Mouse (Mus musculus) kidney, postnatal 4 days (tissue): ENCODE measurements at regions not wholly inside any gene's neighbourhood (a gene's known extent, or its start where the extent isn't known, plus 50 kb on each side); places are given as distances from the start of the nearest gene placed in this dataset.

Experiments
- DNase-seq, 2 experiments: peaks; one replicate each; pipeline ENCODE4 v3.0.0; 2021; ENCODE audit warnings: mixed read lengths in 2 of 2

DNA sequence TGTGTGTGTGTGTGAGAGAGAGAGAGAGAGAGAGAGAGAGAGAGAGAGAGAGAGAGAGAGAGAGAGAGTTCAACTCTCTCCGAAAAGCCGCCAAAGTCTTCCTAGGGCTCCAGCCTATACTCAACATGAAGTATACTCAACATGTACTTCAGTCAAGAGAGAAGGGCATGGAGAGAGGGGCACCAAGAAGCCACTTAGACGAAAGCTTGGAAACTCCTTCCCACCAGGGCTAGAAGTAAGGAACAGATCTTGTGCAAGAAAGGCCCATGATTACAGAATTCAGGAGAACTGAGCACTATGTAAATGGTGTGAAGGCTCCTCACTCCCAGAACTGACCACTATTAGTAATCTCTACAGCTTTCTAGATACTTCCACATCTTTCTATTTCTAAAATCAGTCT lies 467.4 kb upstream of the Hs6st1 start:
- no peak for DNase-seq

DNA sequence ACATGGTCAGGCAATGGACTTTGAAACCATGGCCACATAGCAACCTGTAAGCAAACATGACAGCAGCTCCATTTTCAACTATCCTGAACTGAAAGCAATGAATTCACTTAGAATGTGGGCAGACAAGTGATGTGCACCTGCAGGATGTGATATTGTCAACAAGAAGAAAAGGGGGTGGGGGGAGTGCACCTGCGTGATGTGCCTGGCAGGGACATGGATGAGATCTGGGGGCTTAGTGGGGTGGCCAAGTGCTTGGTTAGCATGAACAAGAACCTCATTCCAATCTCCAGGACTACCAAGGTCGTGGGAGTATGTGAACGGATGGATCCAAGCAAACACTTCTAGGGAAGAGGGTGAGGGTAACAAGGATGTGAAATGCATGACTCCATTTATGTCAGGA lies 453.1 kb upstream of the Hs6st1 start:
- DNase-seq = no peak

DNA sequence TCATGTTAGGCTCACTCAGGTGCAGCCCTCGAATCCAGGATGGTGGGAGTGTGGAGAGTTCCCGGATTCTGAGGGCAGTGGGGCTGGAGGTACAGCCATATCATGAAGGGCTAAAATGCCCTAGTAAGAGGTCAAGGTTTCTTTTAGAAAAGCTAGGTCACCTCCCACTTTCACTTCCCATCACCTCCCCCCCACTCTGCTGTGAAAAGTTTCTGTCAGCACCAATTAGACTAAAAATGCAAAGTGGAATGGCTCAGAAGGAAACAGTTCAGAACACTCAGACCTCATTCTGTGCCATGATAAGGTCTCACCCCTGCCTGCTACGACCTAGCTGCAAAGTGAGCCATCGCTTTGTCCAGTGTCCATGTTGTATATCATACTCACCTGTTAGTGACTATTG lies 448.7 kb upstream of the Hs6st1 start:
- DNase-seq = no peak

DNA sequence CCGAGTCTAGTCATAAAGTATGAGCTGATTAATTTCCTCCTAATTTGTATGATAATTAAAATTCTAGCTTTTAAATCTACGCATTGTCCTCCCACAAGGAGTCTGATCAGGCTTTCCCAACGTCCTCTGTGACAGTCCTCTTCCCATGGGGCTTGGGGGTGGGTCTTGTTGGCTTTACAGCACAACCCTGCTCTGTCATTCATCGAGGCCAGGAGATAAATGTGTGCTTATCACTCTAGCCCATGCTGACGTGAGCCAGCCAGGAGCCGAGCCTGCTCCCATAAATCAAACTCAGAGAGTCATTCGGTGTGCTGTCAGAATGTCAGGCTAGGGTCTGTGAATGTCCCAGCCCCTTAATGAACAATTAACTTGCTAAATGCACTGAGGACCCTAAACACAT lies 425.6 kb upstream of the Hs6st1 start:
- no peak for DNase-seq

DNA sequence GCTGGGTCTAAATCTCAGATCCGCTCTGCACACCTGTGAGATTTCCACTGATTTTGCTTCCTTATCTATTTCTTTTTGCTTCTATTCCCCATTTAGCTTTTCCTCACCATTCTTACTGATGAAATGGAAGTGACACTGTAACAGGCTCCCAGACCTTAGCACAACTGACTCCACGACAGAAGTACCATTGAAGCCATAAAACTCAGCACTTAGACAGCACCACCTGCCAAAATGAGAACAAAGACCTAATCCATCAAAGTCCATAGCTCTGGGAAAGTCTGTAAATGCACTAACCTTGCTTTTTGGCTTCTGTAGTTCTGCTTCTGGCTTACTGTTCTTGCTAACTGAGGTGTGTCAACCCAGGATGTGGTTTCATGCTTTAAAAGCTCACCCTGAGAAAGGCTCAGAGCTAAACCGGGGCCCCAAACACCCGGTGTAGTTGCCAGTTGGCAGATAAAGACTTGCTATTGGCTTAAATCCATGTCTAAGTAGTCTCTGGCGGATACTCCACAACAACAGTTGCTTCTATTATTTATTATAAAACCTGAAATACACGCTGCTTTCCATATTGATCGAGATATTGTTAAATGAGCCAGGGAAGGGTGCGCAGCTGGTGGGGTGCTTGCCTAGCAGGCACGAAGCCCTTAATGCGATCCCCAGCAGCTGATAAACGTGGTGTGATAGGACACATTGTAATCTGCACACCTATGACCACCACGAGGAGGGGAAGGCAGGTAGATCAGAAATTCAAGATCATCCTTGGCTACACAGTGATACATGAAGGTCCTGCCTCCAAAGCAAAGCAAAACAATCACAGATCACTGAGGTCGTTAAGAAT lies 414.9 kb upstream of the Hs6st1 start:
- DNase-seq = no peak

DNA sequence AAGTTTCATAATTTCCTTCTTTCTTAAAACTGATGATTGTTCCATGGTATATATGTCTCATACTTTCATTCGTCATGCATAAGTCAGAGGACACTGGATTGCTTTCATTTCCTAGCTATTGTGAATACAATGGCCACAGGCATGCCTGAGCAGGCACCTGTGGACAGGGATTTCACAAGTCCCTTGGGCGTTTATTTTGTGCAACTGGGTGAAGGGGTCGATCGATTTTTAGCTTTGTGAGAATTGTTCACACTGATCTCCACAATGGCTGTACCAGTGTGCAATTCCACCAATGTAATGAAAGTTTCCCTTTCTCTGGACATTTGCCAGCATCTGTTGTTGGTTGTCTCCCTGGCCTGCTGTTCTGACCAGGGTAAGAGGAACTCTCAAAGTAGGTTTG lies 405.2 kb upstream of the Hs6st1 start:
- no peak for DNase-seq

DNA sequence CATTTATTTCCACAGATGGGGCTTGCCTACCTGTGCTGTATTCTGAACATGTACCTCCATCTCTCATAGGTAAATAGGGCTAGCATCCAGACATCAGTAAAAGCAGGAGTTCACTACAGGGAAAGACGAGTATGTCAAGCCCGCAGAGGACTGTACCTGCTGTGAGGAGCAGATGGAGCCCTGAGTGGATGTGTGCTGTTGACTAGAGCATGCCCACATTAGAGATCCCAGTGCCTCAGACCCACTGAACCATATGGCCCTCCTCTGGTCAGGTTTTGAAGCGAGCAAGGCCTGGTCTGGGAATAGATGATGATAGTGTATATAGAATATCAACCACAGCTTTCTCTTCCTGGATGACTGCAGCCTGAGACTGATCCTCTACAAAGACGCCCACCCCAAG lies 394.7 kb upstream of the Hs6st1 start:
- no peak for DNase-seq

DNA sequence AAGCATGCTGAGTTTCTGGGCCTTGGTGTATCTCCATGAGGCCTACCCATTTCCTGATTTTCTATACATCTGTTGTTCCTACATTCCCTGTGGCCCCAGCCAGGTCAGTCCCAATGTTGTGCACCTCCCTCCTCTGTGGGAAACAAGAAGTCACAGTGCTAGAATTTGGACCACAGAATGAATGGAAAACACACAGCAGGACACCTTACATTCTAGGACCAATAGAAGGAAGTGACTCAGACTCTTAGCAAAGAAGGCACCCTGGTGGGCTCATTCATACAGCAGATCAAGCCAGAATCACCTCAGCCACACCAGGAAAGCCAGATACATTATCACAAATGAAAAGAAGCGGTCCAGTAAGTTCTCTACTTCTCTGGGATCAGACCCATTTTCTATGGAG lies 394.2 kb upstream of the Hs6st1 start:
- DNase-seq = no peak

DNA sequence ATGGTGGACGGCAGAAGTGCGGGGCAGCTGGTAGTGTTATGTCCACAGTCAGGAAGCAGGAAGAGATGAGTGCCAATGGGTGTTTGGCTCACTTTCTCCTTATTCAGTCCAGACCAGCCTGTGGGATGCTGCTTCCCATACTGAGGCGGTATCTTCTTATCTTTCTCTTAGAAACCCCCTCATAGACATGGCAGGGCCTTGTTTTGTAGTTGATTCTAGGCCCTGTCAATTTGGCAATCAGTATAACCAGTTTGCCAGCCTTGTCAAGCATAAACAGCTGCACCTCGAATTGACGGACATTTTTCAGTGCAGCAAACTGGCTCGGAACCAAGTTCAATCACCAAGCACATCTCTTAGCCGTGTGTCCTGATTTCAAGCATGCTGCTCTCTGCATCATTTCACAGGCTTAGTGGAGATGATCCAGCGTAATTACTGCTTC lies 385.7 kb upstream of the Hs6st1 start:
- DNase-seq = no peak

DNA sequence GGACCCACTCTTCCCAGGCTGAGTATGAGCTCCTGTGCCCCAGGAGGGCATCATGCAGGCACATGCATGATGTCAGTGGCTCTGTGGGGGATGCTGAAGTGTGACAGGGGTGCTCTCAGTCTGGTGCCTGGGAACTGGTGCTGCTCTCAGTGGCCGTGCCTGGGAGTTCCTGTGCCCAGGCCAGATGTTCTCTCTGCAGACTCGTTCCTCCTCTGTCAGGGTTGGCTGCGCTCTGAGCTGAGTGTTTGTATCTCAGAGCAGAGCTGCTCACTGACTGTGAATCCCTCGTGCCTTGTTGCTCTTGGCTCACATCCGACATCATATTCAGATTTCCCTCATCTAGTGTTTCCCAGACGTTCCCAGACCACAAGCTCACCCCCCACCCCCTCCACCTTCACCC lies 382.5 kb upstream of the Hs6st1 start:
- peak; percentile 51 to 61 for DNase-seq

DNA sequence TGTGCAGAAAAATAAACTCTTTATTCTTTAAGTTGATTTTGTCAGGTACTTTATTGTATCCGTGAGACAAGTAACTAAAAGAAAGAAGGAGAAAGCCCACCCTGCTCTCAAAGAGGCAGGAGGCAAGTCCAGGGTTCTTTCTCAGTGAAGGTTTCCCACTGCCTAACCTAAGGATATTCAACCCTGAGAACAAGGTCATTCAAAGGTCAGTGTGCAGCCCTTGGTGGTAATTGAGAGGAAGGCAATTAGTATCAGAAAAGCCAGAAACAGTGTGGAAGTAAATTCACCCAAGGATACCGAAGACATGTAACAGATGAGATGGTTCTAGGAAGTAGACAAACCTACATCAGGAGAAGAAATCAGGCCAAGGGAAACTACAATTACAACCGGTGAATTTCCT lies 373.9 kb upstream of the Hs6st1 start:
- no peak for DNase-seq

DNA sequence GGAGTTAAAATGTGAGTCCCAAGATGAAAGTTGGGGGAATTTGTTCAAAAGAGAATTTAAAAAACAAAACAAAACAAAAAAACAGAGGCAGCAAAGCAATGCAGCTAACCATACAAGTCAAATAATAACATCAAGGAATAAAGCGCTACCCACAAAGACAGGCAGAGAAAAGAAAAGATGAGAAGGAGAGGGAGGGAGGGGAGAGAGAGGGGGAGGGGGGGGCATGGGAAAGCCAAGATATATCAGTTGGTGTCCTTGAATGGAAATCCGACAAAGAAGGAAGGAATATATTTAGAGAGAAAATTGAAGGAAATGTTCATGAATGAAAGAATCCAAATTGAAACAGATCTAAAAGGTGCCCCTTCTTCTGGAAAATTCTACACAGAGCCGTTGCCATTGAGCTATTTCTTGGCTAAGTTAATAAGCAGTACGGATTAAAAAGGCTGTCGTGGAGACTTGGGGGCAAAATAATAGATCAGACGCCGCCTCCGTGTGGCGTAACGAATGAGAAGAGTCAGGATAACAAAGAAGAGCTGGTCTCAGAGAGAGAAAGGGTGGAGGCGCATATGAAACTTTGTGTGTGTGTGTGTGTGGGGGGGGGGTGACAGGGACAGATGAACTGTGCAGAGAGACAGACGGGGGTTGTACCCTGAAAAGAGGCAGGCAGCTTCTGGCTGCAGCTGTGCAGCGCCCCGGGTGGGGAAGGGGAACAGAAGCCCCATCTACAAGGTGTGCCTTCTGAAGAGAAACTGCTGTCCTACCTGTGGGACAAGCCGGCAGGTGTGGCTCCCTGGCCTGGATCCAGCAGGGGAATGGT lies 373.2 kb upstream of the Hs6st1 start:
- DNase-seq = no peak

DNA sequence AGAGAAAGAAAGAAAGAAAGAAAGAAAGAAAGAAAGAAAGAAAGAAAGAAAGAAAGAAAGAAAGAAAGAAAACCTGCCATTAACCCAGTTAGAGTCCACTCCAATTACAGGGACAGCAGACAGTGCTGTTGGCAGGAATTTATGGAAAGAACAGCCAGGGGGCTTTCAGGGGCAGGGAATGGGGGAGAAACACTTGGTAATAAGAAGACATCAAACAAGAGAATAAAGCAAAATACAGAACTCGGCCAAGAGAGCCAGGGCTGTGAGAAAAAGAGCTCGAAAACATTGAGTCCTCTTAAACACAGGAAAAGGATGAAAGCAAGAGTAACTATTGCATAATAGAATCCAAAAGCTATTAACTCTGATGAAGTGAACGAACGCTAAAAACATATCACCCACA lies 371.0 kb upstream of the Hs6st1 start:
- peak in 1 of 2 experiments; percentile 13 for DNase-seq

DNA sequence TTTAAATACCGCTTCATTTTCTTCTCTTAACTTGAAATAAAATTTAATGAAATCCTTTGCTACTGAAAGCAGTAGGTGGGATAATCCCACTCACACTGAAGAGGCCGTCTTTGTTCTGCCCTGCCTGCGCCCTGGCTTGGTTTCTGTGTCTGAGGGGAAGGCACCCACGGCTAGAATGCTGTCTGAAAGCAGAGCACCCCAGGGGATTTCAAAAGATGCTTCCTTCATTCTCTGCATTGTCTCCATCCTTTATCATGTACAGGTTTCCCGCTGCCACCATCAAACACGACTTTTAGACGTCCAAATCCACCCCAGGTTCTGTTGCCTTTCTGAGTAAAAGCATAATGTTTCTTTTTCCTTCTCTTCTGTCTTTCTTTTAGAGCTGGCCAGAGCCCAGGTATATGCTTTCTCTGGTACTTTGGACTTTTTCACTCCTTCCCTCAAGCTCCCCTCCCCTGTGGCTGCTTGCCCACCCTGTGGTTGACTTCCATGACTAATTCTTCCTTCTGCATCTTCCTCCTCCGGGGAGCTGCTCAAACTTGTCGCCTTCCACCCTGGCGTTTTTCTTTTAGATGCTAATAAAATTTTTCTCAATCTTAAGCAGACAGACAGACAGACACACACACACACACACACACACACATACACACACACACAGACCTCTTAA lies 370.2 kb upstream of the Hs6st1 start:
- peak in 1 of 2 experiments; percentile 12 for DNase-seq

DNA sequence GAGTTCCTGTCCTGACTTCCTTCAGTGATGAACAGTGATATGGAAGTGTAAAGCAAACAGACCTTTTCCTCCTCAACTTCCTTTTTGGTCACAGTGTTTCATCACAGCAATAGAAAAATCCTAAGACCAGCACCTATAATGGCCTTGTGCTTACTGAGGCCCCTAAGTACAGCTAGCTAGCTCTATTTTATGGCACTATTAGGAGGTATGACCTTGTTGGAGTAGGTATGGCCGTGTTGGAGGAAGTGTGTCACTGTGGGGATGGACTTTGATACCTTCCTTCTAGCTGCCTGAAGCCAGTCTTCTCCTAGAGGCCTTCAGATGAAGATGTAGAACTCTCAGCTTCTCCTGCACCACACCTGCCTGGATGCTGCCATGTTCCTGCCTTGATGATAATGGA lies 365.6 kb upstream of the Hs6st1 start:
- no peak for DNase-seq

DNA sequence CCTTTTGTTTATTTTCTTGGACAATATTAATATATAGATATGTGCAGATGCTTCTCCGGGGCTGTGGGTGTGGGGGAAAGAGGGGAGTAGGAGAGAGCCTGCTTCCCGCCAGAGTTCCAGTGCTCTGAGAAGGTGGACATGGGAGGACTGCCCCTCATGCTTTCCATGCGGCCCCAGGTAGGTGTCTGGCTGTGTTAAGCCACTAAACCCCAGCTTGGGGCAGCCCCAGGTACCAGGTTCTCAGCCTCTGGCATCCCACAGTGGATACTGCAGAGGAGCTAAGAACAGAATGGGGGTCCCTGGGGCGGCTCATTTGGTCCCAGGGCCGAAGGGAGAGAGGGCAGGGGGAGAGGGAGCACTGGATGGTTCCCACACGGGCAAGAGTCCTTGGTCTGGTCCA lies 361.9 kb upstream of the Hs6st1 start:
- DNase-seq = no peak

DNA sequence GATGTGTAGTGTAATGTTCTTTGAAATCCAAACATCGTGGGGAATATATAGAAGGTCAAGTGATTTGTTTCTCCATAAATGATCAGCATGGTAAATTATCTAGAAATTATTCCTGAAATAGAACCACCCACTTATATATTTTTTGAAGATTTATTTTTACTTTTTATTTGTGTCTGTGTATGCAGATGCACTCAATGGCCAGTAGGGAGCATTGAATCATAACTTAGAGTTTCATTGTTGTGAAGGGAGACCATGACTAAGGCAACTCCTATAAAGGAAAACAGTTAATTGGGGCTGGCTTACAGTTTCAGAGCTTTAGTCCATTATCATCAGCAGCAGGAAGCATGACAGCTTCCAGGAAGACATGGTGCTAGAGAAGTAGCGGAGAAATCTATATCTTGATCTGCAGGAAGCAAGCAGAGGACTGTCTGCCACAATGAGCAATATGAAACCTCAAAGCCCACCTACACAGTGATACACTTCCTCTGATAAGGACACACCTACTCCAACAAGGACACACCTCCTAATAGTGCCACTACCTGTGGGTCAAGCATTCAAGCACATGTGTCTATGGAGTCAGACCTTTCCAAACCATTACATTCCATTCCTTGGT lies 359.9 kb upstream of the Hs6st1 start:
- DNase-seq = no peak

DNA sequence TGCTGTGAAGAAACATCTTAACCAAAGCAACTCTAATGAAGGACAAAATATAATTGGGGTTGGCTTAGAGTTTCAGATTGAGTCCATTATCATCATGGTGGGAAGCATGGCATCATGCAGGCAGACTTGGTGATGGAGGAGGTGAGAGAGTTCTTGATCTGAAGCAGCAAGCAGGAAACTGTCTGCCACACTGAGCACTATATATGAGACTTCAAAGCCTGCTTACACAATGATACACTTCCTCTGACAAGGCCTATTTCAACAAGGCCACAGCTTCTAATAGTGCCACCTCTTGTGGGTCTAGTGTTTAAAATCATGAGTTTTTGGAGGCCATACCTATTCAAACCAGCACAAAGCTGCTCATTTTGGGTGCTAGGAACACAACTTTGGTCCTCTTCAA lies 359.0 kb upstream of the Hs6st1 start:
- DNase-seq = no peak

DNA sequence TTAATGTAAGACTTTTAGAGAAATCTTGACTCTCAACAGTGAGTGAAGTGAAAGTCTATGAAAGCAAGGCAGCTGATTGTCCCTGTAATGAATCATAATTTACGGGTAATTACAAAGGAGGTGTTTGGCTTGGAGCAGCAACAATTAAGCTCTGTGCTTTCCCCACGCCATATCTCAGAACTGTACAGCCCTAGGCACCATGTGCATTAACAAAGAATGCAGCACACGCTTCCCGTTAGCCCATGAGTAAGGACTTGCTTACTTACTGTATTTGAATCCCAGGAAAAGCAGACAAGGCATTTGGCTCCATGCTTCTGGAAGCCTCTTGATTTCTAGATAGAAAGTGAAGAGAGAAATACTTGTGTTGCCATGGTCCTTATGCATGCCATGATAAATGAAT lies 354.2 kb upstream of the Hs6st1 start:
- no peak for DNase-seq

DNA sequence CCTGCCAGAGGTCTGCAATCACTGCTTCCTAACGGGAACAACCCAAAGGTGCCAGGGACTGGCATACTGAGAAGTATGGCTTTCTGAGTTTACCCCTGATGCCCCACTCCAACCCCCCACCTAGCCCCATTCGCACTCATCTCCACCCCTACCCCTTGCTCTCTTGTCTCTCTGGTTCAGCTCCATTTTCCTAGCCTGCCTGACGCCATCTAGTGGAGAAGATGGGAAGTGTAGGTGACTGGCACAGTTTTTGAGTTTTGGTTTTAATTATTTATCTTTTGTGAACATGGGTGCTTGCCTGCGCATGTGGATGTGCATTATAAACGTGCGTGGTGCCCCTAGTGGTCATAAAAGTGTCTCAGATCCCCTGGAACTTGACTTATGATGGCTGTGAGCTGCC lies 352.3 kb upstream of the Hs6st1 start:
- DNase-seq = no peak

DNA sequence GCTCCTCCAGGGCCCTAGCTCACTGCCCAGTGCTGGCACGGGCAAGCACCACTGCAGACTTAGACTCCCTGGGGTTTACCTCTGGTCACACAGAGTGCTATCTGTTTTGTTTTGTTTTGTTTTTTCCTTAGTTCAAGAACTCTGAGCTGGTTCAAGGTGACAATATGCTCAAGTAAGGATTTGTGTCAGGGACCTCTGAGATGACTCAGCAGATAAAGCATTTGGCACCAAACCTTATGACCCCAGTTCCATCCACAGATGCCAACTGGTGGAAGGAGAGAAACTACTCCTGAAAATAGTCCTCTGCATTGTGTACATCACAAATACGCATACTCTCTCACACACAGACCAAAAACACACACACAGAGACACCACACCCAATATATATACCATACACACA lies 351.0 kb upstream of the Hs6st1 start:
- DNase-seq = no peak

DNA sequence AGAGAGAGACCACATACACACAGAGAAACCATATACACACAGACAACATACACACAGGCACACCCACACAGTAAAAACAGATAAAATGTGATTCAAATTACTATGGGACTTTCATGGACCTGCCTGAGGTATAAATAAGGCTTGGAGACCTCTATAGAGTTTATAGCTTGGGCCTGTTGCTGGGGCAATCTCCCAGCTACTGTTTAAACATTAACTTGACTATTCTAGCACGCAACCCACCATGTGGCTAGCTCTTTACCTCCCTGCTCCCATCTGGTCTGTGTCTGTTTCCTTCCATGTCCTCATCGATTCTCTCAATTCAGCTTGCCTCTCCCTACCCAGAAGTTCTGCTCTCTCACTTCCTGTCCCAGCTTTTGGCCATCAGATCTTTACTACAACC lies 350.5 kb upstream of the Hs6st1 start:
- no peak for DNase-seq

DNA sequence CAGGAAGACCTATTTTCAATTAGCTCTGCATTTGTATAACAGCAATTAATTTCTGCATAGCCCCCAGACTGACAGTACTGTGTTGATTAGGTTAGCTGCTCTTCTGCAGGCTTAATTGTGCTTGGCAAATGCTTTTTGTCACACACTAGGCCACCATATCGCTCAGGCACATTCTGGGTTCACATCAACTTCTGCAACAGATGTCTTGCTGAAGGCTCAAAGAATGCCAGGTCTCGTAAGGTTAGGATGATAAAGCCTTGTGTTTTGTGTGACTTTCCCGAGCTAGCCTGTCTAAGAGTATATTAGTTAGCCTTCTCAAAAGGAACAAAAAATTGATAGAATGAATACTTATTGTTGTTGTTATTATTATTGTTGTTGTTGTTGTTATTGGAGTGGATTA lies 348.1 kb upstream of the Hs6st1 start:
- DNase-seq = no peak
